Mouse (Mus musculus): Measurements from ENCODE around the gene Ciz1.

DNA sequence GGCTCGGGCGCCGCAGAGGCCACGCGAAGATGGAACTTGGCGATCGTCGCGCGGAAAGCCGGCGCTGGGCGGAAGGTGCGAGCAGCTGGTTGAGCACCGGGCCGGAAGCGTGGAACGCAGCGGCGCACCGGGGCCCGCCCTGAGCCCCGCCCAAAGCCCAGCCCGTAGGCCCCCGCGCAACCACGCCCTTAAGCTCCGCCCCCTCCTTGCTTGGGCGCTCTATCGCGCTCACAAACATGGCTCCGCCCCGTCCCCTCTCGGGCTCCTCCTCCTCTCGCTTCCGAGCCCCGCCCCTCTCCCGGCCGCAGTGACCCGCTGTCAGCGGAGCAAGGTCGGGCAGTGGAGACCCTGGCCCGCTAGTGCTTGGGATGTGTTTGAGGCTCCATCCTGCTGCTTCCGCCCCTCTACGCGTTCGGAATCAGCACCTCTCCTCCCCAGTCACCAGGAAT is 29.7 kb downstream of the Ciz1 start, which contains the start of gene 1110008P14Rik:
- TF ChIP-seq POLR2A (IDR thresholded peaks at IDR 0.05; ENCODE audit: low read depth, low read length) (no peak), CTCF (IDR thresholded peaks at IDR 0.05; ENCODE audit: extremely low read depth, insufficient read length, insufficient replicate concordance, low read depth, low read length) (no peak)
